Mouse (Mus musculus): ENCODE measurements at regions not wholly inside any gene's neighbourhood (a gene's known extent, or its start where the extent isn't known, plus 50 kb on each side); places are given as distances from the start of the nearest gene placed in this dataset.

GRCm38 (mm10) chr16:24177131-24177530, 188.5 kb upstream of the Bcl6 start:
- DNase-seq = no peak

- DNase-seq = peak; percentile 75 to 80
Observed at GRCm38 (mm10) chr16:24176057-24176456, 187.4 kb upstream of the Bcl6 start.

- no peak for DNase-seq
Observed at GRCm38 (mm10) chr16:24175235-24175760, 186.6 kb upstream of the Bcl6 start.

GRCm38 (mm10) chr16:24174595-24174994, 185.9 kb upstream of the Bcl6 start:
- peak in 1 of 2 experiments; percentile 32 for DNase-seq

GRCm38 (mm10) chr16:24173783-24174518, 185.3 kb upstream of the Bcl6 start:
- no peak for DNase-seq

GRCm38 (mm10) chr16:24172653-24173052, 184.0 kb upstream of the Bcl6 start:
- no peak for DNase-seq

- no peak for DNase-seq
Observed at GRCm38 (mm10) chr16:24172065-24172464, 183.4 kb upstream of the Bcl6 start.

- DNase-seq = no peak
Observed at GRCm38 (mm10) chr16:24171161-24171560, 182.5 kb upstream of the Bcl6 start.

- DNase-seq = no peak
Observed at GRCm38 (mm10) chr16:24166496-24166895, 177.8 kb upstream of the Bcl6 start.

GRCm38 (mm10) chr16:24165461-24166081, 176.9 kb upstream of the Bcl6 start:
- peak in 1 of 2 experiments; percentile 33 for DNase-seq

GRCm38 (mm10) chr16:24160705-24161285, 172.1 kb upstream of the Bcl6 start:
- DNase-seq = no peak

- no peak for DNase-seq
Observed at GRCm38 (mm10) chr16:24159336-24159735, 170.7 kb upstream of the Bcl6 start.

GRCm38 (mm10) chr16:24157753-24158152, 169.1 kb upstream of the Bcl6 start:
- no peak for DNase-seq

- DNase-seq = peak; percentile 79 to 87
Observed at GRCm38 (mm10) chr16:24156729-24157430, 168.2 kb upstream of the Bcl6 start.

GRCm38 (mm10) chr16:24154816-24155357, 166.2 kb upstream of the Bcl6 start:
- no peak for DNase-seq

- DNase-seq = no peak
Observed at GRCm38 (mm10) chr16:24153943-24154342, 165.3 kb upstream of the Bcl6 start.

GRCm38 (mm10) chr16:24151831-24152247, 163.2 kb upstream of the Bcl6 start:
- DNase-seq = no peak

GRCm38 (mm10) chr16:24151178-24151725, 162.6 kb upstream of the Bcl6 start:
- DNase-seq = no peak

GRCm38 (mm10) chr16:24150512-24150911, 161.9 kb upstream of the Bcl6 start:
- no peak for DNase-seq

GRCm38 (mm10) chr16:24149441-24149840, 160.8 kb upstream of the Bcl6 start:
- DNase-seq = peak; percentile 66 to 70

GRCm38 (mm10) chr16:24143894-24144293, 155.2 kb upstream of the Bcl6 start:
- DNase-seq = no peak

- DNase-seq = no peak
Observed at GRCm38 (mm10) chr16:24142915-24143541, 154.4 kb upstream of the Bcl6 start.

Measured in cerebellum, postnatal 25 days (tissue).